Mouse (Mus musculus) brain, embryonic 18.5 days (tissue): ENCODE measurements around the gene Asrgl1.
"Not testable (repeated sequence)": the region's sequence is repeated elsewhere in the genome, so short reads cannot be mapped to it uniquely, and the experiment has no call there.

Experiments
- DNase-seq: peaks from one replicate; pipeline ENCODE4 v3.0.0-alpha.2; 2012; ENCODE audit warnings: low read depth, low spot score

Asrgl1 gene

DNA sequence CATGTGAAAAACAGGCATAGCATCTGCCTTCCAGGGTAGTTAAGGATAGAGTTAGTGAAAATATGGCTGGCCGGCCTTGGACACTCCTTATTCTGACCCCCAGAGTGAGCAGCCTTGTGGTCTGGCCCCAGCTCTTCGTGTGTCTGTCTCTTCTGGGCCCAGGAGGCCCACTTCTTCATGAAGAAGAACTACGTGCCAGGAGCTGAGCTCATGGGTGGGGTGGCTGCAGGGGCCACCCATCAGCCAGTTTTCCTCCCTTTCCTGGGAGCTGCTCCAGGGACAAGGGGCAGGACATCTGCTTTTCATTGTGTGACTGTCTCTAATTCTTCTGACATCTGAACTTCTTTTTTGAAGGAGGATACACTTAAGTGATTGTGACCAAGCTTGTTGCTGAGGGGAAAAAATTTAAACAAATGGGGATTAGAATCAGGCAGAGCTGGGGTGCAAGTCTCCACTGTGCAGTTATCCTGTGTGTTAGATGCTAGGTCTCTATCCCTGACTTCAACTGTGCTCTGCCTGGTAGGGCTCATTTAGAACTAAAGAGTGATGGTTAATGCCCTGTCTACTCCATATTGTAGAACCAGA is 30.2 kb downstream of the Asrgl1 start:
- no peak for DNase-seq

DNA sequence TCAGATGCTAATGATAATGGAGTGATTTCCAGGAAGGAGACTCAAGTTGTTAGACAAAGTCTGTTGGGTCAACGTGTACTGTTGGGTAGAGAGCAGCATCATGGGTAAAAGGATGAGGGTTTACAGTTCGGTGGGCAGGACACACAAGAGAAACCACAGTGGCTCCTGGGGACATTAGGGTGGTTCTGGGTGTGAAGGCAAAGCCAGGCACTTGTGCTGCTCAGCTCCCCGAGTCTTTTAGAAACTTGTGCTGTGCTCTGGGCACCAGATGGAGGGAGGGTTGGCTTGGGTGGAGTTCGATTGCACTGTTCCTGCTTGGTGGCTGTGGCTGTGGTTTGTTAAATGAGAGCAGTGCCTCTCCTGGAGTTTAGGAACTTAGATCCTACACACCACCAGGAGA is 31.4 kb downstream of the Asrgl1 start:
- DNase-seq, result no peak

DNA sequence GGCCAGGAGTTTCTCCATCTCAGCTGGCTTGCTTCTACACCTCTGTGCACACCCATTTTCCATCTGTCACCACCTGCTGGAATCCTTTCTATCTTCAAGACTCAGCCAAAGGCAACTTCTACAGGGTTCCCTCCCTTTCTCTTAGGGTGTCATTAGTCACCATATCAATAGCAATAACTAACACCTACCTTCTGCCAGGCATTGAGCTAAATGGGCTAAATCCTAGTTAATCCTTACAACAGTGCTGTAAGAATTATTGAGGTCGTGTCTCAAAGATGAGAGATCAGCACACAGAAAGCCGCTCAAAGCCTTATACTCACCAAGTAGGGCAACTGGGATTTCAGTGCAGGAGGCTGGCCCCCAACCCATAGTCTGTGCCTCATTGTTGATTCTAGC is 34.4 kb downstream of the Asrgl1 start:
- no peak for DNase-seq

DNA sequence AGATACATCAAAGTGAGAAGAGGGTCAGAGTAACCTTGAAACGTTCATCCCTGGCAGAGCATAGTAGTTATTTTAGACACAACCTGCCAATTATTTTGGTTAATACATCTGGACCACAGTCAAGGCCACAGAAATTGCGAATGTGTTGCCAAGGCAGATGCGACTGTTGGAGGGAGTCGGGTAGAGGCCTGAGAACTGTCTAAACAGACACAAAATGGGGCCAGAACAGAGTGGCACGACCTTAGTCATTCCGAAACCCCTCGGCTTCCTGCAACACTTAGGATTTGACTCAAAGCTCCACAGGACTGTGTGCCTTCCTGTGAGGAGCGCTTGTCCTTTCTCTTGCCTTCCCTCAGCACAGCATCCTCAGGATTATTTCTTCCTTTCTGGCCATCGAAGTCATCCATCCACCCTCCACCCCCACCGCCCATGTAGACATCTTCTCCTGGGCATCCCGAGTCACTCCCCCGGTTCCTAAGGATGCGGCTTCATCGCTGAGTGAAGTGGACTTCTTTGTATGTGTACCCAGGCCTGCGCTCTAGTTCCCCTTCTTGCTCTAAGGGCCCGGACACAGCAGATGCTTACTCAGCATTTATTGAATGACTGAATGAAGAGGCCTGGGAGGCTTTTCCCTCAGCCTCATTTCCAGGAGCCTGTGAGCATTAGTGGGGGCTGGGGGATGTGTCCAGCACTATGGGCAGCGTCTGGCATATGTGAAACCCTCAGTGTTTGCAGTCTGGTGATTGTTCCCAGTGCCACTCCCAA is 35.0 kb downstream of the Asrgl1 start:
- no peak for DNase-seq

DNA sequence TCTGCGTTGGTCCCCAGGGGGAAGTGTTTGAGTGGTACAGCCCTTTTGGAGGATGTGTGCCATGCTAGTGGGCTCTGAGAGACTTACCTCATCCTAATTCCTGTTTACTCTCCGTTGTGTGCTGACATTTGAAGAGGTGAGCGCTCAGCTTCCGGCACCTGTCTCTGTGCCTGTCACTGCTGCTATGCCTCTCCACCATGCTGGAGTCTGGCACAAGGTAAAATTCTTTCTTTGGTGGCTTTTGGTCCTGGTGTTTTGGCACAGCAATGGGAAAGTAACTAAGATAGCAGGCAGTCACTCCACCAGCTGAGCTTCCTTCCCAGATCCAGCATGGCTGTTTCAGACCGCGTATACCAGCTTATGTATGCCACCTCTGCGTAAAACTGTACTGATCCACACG is 35.7 kb downstream of the Asrgl1 start:
- DNase-seq, result no peak

DNA sequence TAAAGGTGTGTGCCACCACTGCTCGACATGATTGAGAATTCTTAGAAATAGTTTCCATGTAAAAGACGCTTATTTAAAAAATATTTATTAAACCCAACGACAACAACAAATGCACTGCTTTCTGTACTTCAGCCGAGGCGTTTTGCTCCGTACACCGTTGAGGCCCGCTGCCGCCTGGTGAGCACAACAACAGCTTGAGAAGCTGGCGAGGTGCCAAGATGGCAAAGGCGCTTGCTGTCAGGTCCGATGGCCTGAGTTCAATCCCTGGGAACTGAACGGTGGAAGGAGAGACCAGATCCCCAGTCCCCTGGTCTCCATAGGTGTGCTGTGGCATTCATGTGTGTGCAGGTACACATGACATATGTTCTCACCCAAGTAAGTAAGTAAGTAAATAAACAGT is 38.0 kb downstream of the Asrgl1 start:
- no peak for DNase-seq

DNA sequence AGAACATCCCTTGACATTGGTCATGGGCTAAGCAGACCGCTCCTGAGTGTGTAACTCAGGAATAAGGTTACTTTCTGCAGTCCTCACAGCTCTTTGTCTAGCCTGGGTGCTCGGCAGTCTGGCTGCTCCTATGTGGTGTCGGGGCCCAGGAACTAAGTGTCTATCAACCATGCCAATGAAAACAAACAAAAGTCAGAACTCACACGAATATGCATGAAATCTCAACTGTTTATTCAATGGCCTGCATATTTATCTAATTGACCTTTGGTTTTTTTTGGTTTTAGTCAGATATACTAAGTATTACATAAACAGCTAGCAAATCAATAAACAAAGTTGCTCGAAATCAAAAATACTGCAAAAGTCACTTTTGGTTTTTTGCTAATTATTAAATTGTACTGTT is 40.3 kb downstream of the Asrgl1 start:
- no peak for DNase-seq

DNA sequence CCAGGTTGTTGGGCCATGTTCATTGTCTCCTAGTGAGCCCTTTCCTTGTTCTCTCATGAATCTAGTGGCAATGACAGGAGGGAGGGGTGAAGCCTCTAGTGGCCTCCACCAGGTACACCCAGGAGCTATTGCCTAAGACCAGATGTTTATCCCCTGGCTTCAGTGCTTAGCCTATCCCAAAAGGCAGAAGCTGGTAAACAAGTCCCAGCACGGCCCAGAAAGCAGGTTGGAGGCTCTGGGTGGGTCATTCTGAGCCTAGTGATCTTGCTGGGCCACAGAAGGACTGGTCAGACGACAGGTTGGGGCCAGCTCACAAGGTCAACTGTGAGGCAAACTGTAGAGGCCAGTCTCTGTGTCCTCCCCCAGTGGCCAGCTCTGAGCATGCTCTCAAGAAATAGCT is 44.7 kb downstream of the Asrgl1 start:
- DNase-seq, result no peak

DNA sequence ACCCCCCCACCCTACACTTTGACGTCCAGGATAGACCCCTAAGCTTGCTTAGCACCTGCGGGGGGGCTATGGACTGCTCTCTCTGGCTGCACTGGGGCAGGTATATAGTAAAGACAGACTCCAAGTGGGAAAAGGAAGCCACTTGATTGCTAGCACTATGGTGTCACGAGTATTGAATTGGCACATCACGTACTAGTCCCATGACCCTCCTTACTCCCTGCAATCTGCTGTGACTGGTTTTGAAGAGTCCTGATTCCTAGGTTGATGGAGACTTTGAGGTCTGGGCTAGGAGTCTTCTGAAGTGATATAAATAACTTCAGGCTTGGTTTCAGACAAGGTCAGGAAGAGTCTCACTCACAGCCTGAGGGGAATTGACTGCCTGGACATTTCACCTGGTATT is 45.2 kb downstream of the Asrgl1 start:
- no peak for DNase-seq

DNA sequence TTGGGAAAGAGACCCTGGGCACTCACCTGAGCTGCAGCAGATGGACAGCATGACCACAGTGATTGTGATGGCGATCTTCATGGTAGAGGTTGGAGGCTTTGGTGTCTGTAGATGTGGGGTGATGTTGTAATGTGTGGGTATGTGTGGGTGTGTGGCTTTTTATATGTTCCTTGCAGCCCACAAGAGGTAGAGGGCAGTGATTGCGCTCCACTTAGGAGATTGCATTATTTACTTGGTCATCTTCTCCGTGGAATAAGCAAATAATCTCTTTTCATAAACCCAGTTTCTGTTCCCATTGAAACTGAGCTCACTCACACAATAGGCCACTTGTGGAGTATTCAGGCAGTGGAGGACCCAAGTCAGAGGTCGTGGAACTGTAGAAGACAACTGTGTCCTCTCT is 47.6 kb downstream of the Asrgl1 start, which contains the start of gene Scgb1a1:
Gene Scgb1a1 (minus strand): TSS at position 138 of the 400 bp plus-strand sequence.
- DNase-seq, result no peak

DNA sequence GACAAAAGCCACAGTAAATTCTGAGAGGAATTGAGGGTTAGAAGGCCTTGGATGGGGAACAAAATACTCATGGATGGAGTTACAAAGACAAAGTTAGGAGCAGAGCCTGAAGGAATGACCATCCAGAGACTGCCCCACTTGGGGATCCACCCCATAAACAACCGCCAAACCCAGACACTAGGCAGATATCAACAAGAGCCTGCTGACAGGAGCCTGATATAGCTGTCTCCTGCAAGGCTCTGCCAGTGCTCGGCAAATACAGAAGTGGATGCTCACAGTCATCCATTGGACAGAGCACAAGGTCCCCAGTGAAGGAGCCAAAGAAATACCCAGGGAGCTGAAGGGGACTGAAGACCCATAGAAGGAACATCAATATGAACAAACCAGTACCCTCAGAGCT is 51.5 kb downstream of the Asrgl1 start:
- not testable (repeated sequence) for DNase-seq

DNA sequence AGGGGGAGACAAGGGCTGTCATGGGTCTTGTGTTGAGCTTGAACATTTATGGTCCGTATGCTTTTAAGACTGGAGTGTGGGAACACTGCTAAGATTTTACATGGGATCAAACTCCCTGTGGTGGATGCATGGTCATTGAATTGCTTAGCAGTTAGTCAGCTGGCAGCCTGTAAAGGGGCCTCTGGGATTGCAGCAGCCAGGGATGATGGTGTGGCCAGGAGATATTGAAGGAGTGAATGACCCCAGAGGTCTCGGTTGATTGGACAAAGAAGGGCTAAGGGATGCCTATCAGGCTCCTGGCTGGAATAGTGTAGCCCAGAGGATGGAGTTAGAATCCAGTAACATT is 52.5 kb downstream of the Asrgl1 start:
- no peak for DNase-seq

DNA sequence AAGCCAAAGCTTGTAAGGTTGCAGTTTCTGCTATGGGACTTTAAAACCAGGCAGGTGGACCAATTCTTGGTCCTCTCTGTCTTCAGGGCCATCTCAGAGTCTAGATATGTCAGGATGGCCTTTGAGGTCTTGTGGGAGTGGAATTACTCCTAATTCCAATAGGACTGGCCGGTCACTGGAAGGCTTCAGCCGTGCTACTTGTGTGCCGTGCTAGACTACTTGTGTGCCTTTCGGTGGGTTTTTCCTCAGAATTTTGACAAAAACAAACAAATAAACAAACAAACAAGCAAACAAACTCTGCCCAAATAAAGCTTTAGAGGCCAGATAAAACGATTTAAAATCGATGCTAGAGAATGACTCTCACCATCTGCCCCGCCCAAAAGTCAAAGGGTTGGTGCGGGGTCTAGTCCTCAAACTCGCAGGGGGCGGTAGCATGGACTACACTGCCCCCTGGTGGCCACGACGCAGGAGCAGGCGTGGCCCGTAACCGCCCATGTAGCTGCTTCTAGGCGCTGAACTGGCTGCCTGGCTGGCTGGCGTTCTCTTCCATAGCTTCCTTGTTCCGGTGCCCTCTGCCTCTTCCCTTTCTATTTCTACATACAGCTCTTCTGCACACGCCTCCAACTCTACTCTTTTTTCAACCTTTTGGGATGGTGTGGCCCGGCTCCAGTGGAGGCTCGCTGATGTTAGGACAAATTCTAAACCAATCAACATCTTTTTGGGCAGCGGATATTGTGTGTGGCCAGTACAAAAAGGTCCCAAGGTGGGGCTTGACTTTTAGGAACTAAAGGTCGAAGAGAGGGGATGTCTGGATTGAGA is 53.0 kb downstream of the Asrgl1 start:
- DNase-seq, result no peak

DNA sequence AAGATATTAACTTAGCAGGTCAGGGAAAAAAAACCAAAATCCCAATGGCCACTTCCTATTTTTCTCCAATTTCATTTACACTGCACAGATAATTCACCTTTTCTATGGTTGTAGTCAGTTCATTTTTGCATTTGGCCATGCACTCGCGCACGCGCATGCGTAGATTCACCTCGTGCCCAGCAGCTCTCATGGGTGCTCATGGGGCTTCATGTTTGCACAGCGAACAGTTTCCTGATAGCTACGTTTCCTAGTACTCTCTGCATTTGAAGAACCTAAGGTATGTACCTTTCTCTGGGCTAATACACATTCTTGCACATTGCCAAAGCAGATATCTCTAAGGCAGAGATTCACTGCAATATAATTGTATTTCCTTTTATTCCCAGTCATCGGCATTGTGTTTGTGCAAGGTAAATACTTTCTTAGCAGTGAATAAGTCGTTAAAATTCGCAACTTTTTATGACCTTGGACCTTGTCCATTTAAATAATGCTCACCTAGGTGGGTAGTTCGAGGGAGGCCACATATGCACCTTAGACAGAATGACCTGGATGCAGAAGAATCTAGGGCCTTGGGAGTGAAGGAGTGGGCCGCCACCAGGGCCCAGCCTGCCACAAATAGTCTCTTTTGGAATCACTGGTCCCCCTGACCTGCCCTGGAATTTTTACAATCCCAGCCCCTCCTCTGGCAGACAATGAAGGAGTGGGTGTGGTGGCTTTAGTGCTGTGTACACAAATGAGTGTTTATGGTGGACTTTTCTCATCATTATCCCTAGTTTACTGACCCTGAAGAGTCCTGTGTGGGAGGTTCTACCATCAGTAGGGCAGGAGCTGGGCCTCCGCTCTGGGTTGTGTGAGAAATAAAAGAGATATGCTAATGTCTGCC is 53.9 kb downstream of the Asrgl1 start:
- no peak for DNase-seq

DNA sequence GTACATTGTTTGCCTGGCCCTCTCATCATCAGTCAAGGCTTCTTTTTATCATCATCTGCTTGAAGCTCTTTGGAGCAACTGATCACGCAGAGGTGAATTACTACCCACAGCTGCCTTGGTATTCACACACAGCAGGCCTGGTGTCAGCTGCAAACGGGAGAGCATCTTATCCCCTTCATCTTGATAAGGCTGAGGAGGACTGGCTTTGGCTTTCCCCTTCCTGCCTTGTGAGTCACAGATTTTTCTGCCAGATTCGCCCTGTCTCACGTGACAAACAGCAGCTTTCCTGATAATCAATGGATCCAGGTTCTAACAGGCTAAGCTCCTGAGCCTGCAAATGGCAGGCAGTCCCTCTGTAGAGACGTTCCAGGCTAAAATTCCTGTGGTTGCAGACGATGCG is 55.5 kb downstream of the Asrgl1 start:
- no peak for DNase-seq

DNA sequence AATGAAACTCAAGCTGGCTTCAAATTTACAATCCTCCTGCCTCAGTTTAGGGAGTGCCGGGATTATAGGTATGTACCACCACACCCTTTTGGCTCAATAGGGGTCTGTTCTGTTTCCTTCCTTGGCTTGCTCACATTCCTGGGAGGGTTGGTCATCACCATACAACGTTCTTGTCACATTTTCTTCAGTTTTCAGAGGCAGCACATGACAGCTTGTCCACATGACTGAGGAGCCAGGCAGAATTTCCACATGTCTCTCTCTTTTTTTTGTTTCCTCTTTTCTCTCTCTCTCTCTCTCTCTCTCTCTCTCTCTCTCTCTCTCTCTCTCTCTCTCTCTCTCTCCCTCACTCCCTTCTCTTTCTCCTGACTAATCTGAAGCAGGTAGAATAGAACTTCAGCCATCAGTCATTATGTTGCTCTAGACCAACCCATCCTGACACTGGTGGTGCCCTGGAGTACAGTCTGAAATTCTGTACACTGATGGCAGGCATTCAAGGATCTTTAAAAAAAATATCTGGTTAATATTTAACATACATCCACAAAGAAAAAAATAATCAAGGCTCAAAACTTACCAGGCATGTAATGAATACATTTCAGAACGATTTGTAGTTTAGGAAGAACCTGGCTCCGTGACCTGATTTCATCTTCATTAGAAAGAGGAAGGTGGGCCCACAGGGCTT is 58.3 kb downstream of the Asrgl1 start:
- no peak for DNase-seq

DNA sequence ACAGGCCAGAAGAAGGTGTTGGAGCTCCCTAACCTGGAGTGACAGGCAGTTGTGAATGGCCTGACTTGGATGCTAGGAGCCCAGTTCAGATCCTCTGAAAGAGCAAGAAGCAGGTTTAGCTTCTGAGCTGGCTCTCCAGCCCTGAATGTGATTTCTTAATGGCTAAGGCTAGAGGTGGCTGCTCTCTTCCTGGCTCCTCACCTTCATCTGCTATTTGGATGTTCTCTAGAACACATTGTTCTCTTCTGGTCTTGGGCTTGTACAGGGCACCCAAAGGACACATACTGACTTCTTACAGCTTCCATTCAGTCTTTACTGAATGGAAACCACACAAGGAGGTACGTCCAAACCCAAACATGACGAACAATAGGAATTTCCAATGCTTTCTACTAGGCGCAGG is 59.4 kb downstream of the Asrgl1 start:
- no peak for DNase-seq

DNA sequence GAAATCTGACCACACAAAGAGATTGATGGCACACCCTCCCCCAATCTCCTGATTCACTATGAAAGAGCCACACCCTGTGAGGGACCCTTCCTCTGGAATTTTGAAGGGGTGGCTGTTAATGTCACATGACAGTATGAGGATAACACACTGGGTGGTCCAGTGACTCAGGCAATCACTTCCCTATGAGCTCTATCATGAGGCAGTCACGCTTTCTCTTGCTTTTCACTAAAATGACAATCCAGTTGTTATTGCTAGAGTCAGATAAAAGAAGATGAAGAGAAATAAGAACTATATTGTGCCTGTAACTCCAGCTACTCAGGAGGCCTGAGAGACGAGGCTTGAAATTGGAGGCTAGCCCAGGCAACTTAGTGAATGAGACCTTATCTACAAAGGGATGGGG is 59.9 kb downstream of the Asrgl1 start:
- no peak for DNase-seq

DNA sequence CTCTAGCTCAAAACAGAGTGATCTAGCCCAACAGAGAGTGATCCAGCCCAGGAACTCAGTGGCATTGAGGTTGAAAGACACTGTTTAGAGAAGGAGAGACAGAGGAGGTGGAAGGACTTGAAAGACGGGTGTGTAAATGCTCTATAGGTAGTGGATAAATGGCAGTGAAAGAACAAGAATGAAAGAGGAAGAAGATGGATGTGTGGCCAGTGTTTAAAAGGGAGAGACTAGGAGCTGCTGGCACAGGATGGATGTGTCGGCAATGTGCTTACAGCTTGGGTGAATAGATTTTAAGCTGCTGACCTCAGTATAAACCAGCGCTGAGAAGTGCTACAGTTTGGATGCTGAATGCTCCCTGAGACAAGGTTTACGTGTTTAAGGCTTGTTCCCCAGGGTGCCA is 61.0 kb downstream of the Asrgl1 start:
- DNase-seq, result no peak

DNA sequence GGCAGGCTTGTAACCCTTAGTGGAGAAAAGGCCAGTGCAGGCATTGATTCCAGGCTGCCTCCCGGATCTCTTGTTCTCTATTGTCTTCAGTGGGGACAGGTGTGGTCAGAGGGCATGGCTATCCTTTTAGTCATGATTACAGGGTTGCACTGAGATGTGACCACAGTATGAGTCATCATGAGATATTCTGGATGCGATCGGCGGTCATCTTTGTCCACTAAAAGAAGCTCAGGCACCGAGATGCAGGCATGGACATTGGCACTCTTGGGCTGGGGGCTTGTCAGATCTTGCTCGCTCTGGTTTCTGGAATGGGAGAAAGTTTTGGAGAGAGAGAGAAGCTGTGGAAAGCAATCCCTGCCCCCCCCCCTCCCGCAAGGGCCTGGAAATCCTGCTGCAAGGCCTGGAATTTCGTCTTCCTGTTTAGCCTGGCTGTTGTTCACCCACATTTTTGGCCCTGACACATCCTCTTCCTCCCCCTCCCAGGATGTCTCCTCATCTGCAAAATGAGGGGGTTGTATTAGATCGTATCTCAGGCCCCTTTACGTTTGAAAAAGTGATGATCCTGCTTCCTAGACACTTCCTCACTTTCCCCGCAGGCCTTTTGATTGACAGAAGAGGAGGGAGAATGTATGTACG is 61.5 kb downstream of the Asrgl1 start:
- DNase-seq, result no peak

DNA sequence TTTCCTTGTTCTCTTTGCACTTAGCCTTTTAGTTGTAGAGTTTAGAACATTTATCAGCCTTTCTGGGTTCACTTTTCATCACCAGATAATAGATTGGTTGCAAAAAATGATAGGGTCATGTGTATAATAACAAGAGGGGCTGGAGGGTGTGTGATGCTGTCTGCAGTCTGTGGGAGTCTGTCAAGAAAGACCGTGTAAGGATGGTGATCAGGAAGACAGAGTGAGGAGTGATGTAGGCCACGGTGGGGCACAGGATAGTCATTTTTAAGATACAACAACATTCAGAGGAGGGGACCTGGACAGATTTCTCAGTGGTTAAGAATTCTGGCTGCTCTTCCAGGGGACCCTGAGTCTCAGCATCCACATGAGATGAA is 63.3 kb downstream of the Asrgl1 start:
- no peak for DNase-seq
